Mouse (Mus musculus) embryo, embryonic 11.5 days (tissue): ENCODE measurements around the gene Cdkl4.

Experiments used
- DNase-seq: peaks from one replicate; pipeline ENCODE4 v3.0.0-alpha.2; 2012; ENCODE audit warnings: low read depth, low spot score

The Cdkl4 gene

GRCm38 (mm10) chr17:80480031-80480854 lies 97.4 kb downstream of the Cdkl4 start, which contains the start of gene Sos1:
Gene Sos1 (minus strand): TSS chr17:80480453.
- DNase-seq: peak; percentile 90

GRCm38 (mm10) chr17:80479295-80480030 lies 98.2 kb downstream of the Cdkl4 start:
- peak; percentile 26 for DNase-seq

- no peak for DNase-seq
Measured at GRCm38 (mm10) chr17:80477679-80478078, 99.9 kb downstream of the Cdkl4 start.

DNA sequence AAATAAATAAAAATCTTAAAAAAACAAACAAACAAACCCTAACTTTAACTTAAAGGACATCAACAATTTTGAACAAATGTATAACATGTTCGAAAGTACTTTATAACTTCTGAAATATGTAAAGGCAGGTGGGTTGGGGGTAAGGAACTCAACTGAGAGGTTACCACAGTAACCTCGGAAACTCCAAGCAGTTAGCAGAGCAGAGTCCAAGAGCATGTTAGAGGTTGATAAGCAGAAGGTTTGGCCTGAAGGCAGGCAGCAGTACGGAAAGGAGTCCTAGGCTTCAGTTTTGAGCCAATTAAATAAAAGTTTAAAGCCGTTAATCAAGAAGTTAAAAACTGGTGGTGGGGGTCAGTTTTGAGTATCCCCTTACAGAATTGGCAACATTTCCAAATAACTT lies 101.1 kb downstream of the Cdkl4 start:
- DNase-seq: no peak
